Mouse (Mus musculus): ENCODE results near the gene Filip1.

DNA sequence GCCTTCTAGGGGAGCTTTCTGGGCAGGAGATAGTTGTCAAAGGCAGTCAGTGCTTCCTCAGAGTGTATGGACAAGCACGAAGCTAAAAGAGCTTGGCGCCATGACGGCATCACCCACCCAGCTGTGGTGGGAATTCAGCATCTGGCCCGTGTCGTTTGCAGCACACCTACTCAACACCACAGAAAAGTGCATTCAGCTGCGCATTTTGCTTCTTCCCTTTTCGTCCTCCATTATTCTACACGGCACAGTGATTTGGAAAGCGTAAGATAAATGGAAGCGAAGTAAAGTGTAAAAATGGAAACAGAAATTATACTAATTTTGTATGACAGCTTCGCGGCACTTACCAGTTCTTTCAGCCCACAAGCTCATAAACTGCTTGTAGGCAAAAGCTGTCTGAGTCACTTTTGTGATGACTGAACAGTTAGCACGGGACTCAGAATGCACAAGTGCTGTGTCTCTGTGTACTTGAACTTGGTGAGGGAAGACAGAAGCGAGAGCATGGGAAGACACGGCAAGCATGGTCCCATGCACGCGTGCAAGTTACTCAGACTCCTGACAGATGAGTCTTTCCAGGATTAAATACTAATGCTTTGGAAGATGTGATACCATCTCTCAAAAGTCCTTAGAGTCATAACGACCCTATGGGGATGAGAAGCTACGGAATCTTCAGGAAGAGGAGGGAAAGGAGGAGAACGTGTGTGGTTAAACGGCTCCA lies 85.3 kb downstream of the Filip1 start:
- TF ChIP-seq CTCF (IDR thresholded peaks at IDR 0.05; ENCODE audit: extremely low read depth, insufficient read depth, low read length), result no peak
- no peak for TF ChIP-seq POLR2A (IDR thresholded peaks at IDR 0.05; ENCODE audit: extremely low read depth, insufficient read depth, low read length)
